Mouse (Mus musculus) liver, adult 2 months (tissue): ENCODE measurements at regions not wholly inside any gene's neighbourhood (a gene's known extent, or its start where the extent isn't known, plus 50 kb on each side); places are given as distances from the start of the nearest gene placed in this dataset.

Source experiments
- CTCF ChIP-seq: fragments of 200-500 bp; IDR thresholded peaks from 2 replicates; pipeline ENCODE4 v1.5.1; 2011; ENCODE audit warnings: low read depth, low read length, control low read depth
- POLR2A ChIP-seq: fragments of 200-500 bp; IDR thresholded peaks from 2 replicates; pipeline ENCODE4 v1.6.1; 2011; ENCODE audit warnings: low read length, control low read depth; ENCODE audit not compliant: insufficient read depth; ENCODE audit errors: extremely low read depth

DNA sequence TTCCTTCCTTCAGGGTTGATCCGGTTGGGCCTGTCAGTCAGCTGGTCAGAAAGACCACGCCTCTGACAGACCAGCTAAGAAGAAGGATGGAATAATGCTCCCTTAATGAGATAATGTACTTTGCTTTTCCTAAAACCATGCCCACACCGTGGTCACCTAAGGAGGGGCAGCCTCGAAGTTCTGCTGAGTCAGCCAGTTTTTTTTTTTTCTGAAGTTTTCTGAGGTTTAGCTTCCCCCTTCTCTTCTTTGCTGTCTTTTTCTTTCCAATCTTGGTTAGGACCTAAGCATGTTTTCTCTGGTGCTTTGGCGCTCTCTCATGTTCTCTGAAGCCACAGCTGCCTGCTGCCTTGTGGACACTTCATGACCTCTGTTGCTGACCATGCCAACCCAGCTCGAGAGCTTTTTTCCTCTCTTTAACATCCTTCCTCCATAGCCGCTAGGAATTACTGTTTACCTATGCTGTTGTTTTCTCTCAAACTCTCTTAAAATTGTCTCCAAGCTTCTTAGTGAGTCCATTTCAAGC is 84.7 kb upstream of the Zfp648 start:
- TF ChIP-seq CTCF = no peak
- no peak for TF ChIP-seq POLR2A
